Mouse (Mus musculus) CH12.LX (cell line): ENCODE results near the gene Nat8f4. TPM values are rescaled to one million over a fixed set of nuclear protein-coding genes. Genes with fewer than 3 reads are reported as not detected.
"Not testable (repeated sequence)": the region's sequence is repeated elsewhere in the genome, so short reads cannot be mapped to it uniquely, and the experiment has no call there.

Experiments used
- DNase-seq: peaks from one replicate; pipeline ENCODE4 v3.0.0-alpha.2; 2013; ENCODE audit errors: extremely low read depth
- H3K27ac ChIP-seq: 2 replicates; pipeline ENCODE4 v1.5.1; 2012; ENCODE audit warnings: low read depth, mild to moderate bottlenecking, control low read depth, moderate library complexity; ENCODE audit not compliant: insufficient read depth
- H3K27me3 ChIP-seq: replicated peaks from 2 replicates; pipeline ENCODE3; 2012; ENCODE audit warnings: inconsistent platforms
- H3K36me3 ChIP-seq, 2 experiments: replicated peaks in 1 of 2; 2 replicates each; pipeline versions ENCODE3 to v1.6.1; 2012; ENCODE audit warnings: inconsistent platforms in 1 of 2, low read length in 1 of 2, mild to moderate bottlenecking in 1 of 2, mixed read lengths in 1 of 2, moderate library complexity in 1 of 2; ENCODE audit not compliant: control insufficient read depth in 1 of 2, insufficient read depth in 1 of 2
- H3K4me1 ChIP-seq, 2 experiments: 2 replicates each; pipeline ENCODE4 v1.6.1; 2012; ENCODE audit warnings: inconsistent platforms in 1 of 2, moderate library complexity in 1 of 2; ENCODE audit not compliant: insufficient read depth in 2 of 2, control insufficient read depth in 1 of 2
- H3K4me2 ChIP-seq: 2 replicates; pipeline ENCODE4 v1.6.1; 2012; ENCODE audit warnings: low read depth, mild to moderate bottlenecking, control low read depth; ENCODE audit not compliant: poor library complexity, insufficient read depth, severe bottlenecking
- H3K4me3 ChIP-seq, 3 experiments: fragments of 150-350 bp in 1 of 3; sonication (generic) in 1 of 3; replicated peaks in 1 of 3; 2 replicates each; pipeline versions ENCODE3 to v1.5.1; 2011 to 2012; ENCODE audit warnings: low read depth in 2 of 3, low read length in 2 of 3, mild to moderate bottlenecking in 2 of 3, moderate library complexity in 2 of 3, control low read depth in 1 of 3, improper control_type of control experiment in 1 of 3, inconsistent platforms in 1 of 3, mixed read lengths in 1 of 3; ENCODE audit not compliant: poor library complexity in 1 of 3
- H3K79me2 ChIP-seq: replicated peaks from 2 replicates; pipeline ENCODE4 v1.6.1; 2012; ENCODE audit warnings: mild to moderate bottlenecking, moderate library complexity; ENCODE audit not compliant: control insufficient read depth, poor library complexity, insufficient read depth, severe bottlenecking; ENCODE audit errors: extremely low read depth
- H3K9ac ChIP-seq: 2 replicates; pipeline ENCODE4 v1.6.1; 2012; ENCODE audit warnings: low read depth, mild to moderate bottlenecking, control low read depth, moderate library complexity; ENCODE audit not compliant: insufficient read depth
- H3K9me3 ChIP-seq: replicated peaks from 2 replicates; pipeline ENCODE3; 2012; ENCODE audit warnings: low read length, inconsistent platforms, mixed read lengths
- CHD1 ChIP-seq: IDR thresholded peaks from 2 replicates; pipeline ENCODE4 v1.6.1; 2012; ENCODE audit warnings: low read depth, low read length, improper control_type of control experiment, inconsistent platforms
- CTCF ChIP-seq, 2 experiments: IDR thresholded peaks in 1 of 2; conservative IDR thresholded peaks in 1 of 2; 2 replicates each; pipeline ENCODE4 v1.5.1; 2011 to 2012; ENCODE audit warnings: low read depth in 2 of 2, low read length in 2 of 2, improper control_type of control experiment in 1 of 2, inconsistent platforms in 1 of 2, mild to moderate bottlenecking in 1 of 2, moderate library complexity in 1 of 2
- ETS1 ChIP-seq: conservative IDR thresholded peaks from 2 replicates; pipeline ENCODE4 v1.6.1; 2012; ENCODE audit warnings: low read depth, mild to moderate bottlenecking, inconsistent platforms, low read length, improper control_type of control experiment, moderate library complexity
- GABPA ChIP-seq: IDR thresholded peaks from 2 replicates; pipeline ENCODE4 v1.6.1; 2012; ENCODE audit warnings: low read depth, low read length, improper control_type of control experiment, inconsistent platforms; ENCODE audit not compliant: insufficient replicate concordance
- IRF4 ChIP-seq: IDR thresholded peaks from 2 replicates; pipeline ENCODE4 v1.6.1; 2014; ENCODE audit warnings: low read depth, mild to moderate bottlenecking, inconsistent platforms, low read length, improper control_type of control experiment
- MAFK ChIP-seq: IDR thresholded peaks from 2 replicates; pipeline ENCODE4 v1.6.1; 2011; ENCODE audit warnings: low read length, improper control_type of control experiment; ENCODE audit not compliant: insufficient replicate concordance
- MAZ ChIP-seq: IDR thresholded peaks from 2 replicates; pipeline ENCODE4 v1.6.1; 2012; ENCODE audit warnings: low read depth, mild to moderate bottlenecking, inconsistent platforms, low read length, improper control_type of control experiment, moderate library complexity
- MYC ChIP-seq: IDR thresholded peaks from 2 replicates; pipeline ENCODE4 v1.6.1; 2011; ENCODE audit warnings: low read depth, mild to moderate bottlenecking, improper control_type of control experiment, low read length
- PAX5 ChIP-seq: IDR thresholded peaks from 2 replicates; pipeline ENCODE4 v1.6.1; 2012; ENCODE audit warnings: low read length, inconsistent platforms, mixed read lengths
- POLR2A ChIP-seq: IDR thresholded peaks from 2 replicates; pipeline ENCODE4 v1.6.1; 2011; ENCODE audit warnings: low read depth, mild to moderate bottlenecking, improper control_type of control experiment, low read length
- RAD21 ChIP-seq: IDR thresholded peaks from 2 replicates; pipeline ENCODE4 v1.6.1; 2011; ENCODE audit warnings: low read depth, mild to moderate bottlenecking, low read length, improper control_type of control experiment, moderate library complexity
- SMC3 ChIP-seq: IDR thresholded peaks from 2 replicates; pipeline ENCODE4 v1.6.1; 2011; ENCODE audit warnings: low read depth, low read length, improper control_type of control experiment
- USF2 ChIP-seq: conservative IDR thresholded peaks from 2 replicates; pipeline ENCODE4 v1.6.1; 2011; ENCODE audit warnings: low read depth, low read length, improper control_type of control experiment
- dilution Hi-C: fragments of 300-500 bp; cut with MboI; formaldehyde crosslinking; loops from 2 replicates; pipeline ENCODE4 v1.14.3; 2020; ENCODE audit warnings: low sequenced_read_pairs; ENCODE audit not compliant: extremely low pct_unique_long_range_greater_than_20kb, extremely low pct_ligation_motif_present
- in situ Hi-C: fragments of 300-500 bp; cut with MboI; formaldehyde crosslinking; loops from 3 replicates; pipeline ENCODE4 v1.14.3; 2019; ENCODE audit warnings: low sequenced_read_pairs, low pct_ligation_motif_present, low pct_unique_long_range_greater_than_20kb, mixed read lengths
- polyA plus RNA-seq: library from polyadenylated mRNA; unstranded; fragments of >175 nt; gene quantifications from 2 replicates; pipeline ENCODE4 v1.2.1, GENCODE M21; 2012; ENCODE audit warnings: low read depth; ENCODE audit not compliant: insufficient read length
- total RNA-seq, 2 experiments: library from RNA; depleted of rRNA; stranded (reverse); fragments of 300-350 nt in 1 of 2; fragments of >200 nt in 1 of 2; gene quantifications; 2 replicates each; pipeline ENCODE4 v1.2.3; 2012 to 2014

Nat8f4 gene
- total and polyA plus RNA-seq, 3 experiments, result 1.8 to 2.4 (median 2.3) TPM

DNA sequence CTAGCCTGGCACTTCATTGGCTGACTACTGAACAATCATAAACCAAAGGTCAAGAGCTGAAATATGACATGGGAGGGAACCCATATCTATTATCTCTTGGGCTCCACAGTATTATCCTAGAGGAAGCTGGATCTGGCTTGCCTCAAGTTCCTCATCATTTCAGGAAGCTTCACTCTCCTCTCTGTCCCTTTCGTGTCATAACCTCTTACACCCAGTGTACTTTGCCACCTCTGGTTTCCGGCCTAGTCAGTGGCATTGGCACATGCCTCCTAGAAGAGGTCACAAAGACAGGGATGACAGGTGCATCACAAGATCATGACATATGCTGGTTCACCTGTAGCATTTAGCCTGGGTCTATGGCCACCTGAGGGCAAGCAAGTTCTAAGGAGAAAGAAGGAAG, 2.4 kb downstream of the Nat8f4 start:
- H3K79me2 ChIP-seq, result no peaks in the 10 kb centered on the region
- in situ Hi-C loops (loop anchor here (25.0 kb wide), 2 partner anchors 315 to 440 kb away; partner anchors contain the start of genes Alms1, Cct7 and Pradc1), dilution Hi-C loops (no loop called here)
- H3K36me3 ChIP-seq, result peaks cover 0 to 1% of the 10 kb centered on the region in 2 experiments
- DNase-seq, result no peak
- no peak overlapping the region for H3K27ac ChIP-seq
- H3K4me1 ChIP-seq, result peaks cover 0 to 5% of the 10 kb centered on the region in 2 experiments; a peak in 2 of 4 replicates
- no peak overlapping the region for H3K9ac ChIP-seq
- TF ChIP-seq IRF4 (no peak), ETS1 (no peak), GABPA (no peak), MAZ (no peak), MAFK (no peak), CHD1 (no peak), MYC (no peak), POLR2A (no peak), PAX5 (no peak), SMC3 (no peak), USF2 (no peak)
- no peak overlapping the region for H3K4me2 ChIP-seq
- H3K27me3 ChIP-seq, result no peaks in the 10 kb centered on the region
- no peaks in the 10 kb centered on the region for H3K9me3 ChIP-seq
- H3K4me3 ChIP-seq, result no peak overlapping the region

DNA sequence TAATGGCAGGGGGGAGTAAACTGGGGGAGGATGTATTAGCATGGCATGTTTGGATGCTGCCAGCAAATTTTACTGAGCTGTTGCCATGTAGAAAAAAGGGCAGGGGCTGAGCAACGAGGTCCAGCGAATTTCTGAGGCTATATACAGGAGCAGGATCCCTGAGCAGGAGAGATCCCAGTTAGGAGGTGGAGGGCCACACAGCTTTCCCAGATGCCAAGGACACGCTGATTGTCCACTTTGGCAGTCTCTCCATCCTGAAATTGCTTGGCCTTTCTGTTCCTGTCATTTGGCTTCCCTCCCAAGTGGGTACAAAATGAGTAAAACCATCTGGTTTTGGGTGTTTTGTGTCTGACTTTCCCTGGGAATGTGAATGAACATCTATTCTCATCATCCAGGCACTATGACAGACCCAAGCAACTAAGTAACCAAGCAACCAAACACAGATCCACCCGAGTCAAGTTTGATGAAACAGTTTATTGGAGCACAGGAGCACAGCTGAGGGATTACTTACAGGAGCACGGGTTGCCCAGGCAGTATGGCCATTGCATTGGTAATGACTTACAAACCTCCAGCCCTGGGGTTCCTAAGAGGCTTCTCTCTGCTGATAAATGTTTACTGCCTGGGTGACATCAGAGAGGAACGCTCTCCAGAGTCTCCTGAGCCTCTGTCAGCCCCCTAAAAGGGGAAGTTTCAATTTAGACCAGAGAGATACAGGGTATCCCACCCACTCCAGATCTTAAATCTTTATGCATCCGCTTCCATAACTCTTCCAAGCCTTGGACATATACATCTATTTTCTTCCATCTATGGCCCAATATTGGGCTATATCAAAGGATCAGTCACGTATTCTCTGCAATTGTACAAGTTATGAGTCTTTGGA, 5.8 kb downstream of the Nat8f4 start:
- H3K36me3 ChIP-seq, H3K4me1 ChIP-seq, H3K9me3 ChIP-seq, H3K27ac ChIP-seq, H3K9ac ChIP-seq, DNase-seq, H3K79me2 ChIP-seq, in situ Hi-C loops, H3K4me2 ChIP-seq, dilution Hi-C loops, H3K4me3 ChIP-seq, H3K27me3 ChIP-seq: not testable (repeated sequence)

DNA sequence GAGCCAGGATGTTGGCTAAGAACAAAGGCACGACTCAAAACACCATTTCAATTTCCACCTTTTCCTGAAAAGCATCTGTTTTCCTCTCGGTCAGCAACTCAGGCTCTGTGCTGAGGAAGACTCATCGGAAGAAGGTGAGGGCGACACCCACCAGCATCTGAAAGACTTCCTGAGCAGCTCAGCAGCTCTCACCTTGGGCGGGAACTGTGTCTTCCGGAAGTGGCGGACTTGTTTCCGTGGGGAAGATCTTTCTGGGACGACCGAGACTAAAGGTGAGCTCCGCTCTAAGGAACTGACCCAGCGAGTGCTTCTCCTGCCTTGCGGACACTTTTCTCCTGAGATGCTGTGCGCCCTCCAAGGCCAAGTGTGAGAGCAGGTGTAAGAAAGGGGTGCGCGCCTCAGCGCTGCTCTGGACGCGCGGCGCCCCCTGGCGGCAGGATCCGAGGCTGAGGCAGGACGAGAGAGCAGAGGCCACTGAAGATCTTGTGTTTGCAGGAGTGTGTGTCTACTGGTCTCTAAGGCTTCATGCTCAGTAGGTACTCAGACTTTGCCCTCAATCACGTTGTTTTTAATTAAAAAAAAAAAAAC, 9.5 kb downstream of the Nat8f4 start:
- H3K4me2 ChIP-seq, H3K36me3 ChIP-seq, DNase-seq, H3K27ac ChIP-seq, H3K79me2 ChIP-seq, H3K27me3 ChIP-seq, H3K4me3 ChIP-seq, H3K4me1 ChIP-seq, H3K9ac ChIP-seq, in situ Hi-C loops, dilution Hi-C loops: not testable (repeated sequence)
- H3K9me3 ChIP-seq, result peaks cover 17% of the 10 kb centered on the region
- TF ChIP-seq CTCF (conservative IDR thresholded peaks at IDR 0.05 in 1 of 2, IDR thresholded peaks at IDR 0.05 in 1 of 2; ENCODE audit: low read depth in 2 of 2, low read length in 2 of 2), result peak; percentile 19 to 54; a peak in 2 of 4 replicates
- TF ChIP-seq RAD21, result peak; percentile 23
- TF ChIP-seq SMC3, result peak; percentile 33
